Mouse (Mus musculus): ENCODE measurements around the gene Taok1.

Gene Taok1

DNA sequence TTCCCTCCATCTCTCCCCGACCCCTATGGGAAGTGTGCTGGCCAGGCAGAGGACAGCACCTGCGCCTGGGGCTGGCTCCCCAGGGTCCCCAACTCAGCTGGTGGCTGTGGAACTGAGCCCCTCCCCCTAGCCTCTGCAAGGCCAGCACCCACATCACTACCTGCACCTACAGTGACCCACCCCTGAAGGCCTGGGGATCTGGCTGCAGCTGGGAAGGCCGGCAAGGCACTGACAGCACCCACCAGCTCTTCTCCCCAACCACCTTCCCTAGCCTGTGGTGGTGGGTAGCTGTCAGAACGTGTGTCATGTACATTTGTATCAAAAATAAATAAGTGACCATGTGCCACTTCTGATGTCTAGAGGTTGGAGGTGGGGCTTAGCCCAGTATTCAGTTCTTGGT, 100.2 kb downstream of the Taok1 start:
- DNase-seq, result peak in 1 of 2 experiments; percentile 54

- peak in 1 of 2 experiments; percentile 37 for DNase-seq
Measured at GRCm38 (mm10) chr11:77506941-77507340, 100.7 kb downstream of the Taok1 start.

DNA sequence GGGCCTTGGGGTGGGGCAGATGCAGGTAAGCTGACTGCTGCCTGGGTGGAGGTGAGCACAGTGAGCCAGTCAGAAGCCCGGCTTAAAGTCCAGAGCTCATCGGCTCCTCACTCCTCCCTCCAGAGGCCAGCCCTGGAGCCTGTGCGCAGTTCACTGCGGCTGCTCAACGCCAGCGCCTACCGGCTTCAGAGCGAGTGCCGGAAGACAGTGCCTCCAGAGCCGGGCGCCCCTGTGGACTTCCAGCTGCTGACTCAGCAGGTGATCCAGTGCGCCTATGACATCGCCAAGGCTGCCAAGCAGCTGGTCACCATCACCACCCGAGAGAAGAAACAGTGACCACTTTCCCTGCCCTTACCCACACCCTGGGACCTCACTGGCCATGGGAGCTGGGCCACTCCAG, 101.3 kb downstream of the Taok1 start:
- peak; percentile 67 to 93 for DNase-seq

- DNase-seq, result peak in 1 of 2 experiments; percentile 62
Measured at GRCm38 (mm10) chr11:77505291-77505980, 102.2 kb downstream of the Taok1 start.

GRCm38 (mm10) chr11:77504377-77504776, 103.2 kb downstream of the Taok1 start:
- DNase-seq, result no peak

- peak in 1 of 2 experiments; percentile 59 for DNase-seq
Measured at GRCm38 (mm10) chr11:77503511-77503910, 104.1 kb downstream of the Taok1 start.

GRCm38 (mm10) chr11:77502481-77502880, 105.1 kb downstream of the Taok1 start:
- DNase-seq, result no peak

- DNase-seq, result no peak
Measured at GRCm38 (mm10) chr11:77501971-77502370, 105.6 kb downstream of the Taok1 start.

DNA sequence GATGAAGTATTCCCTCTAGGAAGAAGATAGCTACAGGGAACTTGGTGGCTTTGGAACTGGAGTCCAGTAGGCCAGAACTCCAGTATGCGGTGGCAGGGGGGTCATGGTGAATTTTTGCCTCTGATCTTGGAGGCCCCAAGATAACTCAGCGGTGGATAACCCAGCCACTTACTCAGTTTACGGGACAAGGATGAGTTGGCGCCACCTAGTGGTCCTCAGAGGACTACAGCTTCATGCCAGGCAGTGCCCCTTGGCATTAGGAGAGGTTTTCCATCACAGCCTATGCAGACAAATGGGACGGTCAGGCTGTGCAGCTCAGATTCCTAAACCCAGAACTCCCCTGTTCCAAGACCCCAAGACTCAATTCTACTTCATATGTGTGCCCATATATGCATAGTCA, 106.2 kb downstream of the Taok1 start:
- peak; percentile 84 to 89 for DNase-seq

- peak in 1 of 2 experiments; percentile 49 for DNase-seq
Measured at GRCm38 (mm10) chr11:77500361-77501325, 107.0 kb downstream of the Taok1 start.

DNA sequence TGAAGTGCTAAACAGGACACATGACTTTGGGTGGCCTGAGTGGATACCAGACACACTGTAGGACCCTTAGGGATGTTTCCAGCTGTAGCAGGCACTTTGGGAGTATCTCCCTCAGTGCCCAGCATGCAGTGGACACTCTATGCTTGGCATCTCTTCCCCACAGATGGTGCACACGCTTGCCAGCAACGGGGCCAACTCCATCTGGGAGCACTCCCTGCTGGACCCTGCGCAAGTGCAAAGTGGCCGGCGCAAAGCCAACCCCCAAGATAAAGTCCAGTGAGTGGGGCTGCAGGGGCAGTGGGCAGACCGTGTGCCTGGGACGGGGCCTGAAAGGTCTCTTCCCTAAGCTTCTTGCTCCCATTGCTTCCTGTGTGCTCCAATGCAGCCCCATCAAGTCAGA, 108.3 kb downstream of the Taok1 start:
- DNase-seq, result no peak

DNA sequence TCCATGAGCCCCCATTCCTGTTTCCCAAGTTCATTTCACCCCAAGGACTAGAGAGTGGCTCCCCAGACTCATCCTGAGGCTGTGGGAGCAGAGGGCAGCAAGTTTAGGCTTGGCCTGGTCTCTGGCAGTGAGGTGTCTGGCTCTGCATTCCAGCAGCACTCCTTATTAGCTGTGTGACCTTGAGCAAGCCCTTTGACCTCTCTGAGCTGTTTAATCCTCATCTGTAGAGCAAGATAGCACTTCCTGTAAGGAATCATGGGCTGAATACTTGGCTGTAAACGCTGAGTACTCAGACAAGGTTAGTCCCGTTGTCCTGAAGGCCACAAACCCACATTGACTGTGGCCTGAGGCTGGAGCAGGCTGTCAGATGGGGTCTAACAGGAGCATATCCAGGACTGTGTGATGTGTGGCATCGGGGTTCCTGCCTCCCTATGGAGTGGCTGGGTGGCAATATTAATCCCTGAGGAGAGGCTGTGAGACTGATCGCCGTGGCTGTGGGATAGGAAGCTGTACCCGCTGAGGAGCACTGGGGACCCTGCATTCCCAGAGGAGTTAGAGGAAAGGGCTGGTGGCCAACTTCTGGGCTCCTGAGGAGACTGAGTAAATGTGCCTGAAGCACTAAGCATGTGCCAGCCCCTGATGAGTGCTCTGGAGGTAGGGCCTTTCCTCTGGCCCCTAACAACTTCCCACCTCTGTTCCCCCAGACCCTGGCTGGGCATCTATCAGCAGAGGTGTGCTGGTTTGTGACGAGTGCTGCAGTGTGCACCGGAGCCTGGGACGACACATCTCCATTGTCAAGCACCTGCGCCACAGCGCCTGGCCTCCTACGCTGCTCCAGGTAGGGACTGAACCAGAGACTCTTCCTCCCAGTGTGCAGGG, 109.1 kb downstream of the Taok1 start:
- DNase-seq, result peak in 1 of 2 experiments; percentile 40

DNA sequence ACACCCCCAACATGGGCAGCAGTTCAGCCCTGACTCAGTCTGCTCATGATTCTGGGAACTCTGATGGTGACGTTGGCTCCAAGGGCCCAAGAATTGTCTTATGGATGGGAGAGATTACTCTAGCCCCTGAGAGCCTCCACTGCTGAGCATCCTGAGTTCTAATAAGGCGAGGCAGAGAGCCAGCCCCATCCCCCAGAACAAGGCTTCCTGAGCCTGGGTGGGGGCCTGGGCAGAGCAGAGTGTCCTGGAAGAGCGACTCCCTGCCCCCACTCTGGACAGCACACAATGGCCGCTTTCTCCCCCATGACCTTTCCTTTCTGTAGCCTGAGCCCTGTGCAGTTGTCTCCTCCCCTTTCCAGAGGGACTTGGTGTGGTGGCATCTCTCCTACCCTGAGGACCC, 109.8 kb downstream of the Taok1 start:
- peak; percentile 47 to 81 for DNase-seq

GRCm38 (mm10) chr11:77497341-77497756, 110.3 kb downstream of the Taok1 start:
- peak; percentile 86 to 89 for DNase-seq

GRCm38 (mm10) chr11:77495507-77495906, 112.1 kb downstream of the Taok1 start:
- no peak for DNase-seq

DNA sequence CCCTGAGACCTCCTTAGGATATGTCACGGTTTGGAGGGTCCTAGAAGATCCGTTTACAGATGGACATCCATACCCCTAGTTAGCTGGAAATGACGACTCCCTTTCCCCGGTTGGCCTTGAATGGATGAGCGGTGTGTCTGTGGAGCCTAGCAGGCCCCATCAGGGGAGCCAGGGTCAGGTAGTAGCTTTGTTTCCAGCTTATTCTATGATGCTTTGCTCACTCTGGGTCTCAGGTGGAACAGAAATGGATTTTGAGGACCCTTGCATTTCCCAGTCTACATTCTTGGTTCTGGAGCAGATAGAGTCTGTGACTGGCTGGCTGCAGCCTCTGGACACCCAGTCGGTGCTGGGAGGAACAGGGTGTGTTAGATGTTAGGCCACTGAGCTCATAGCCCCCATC, 112.8 kb downstream of the Taok1 start:
- DNase-seq, result no peak

- no peak for DNase-seq
Measured at GRCm38 (mm10) chr11:77494344-77494676, 113.3 kb downstream of the Taok1 start.

DNA sequence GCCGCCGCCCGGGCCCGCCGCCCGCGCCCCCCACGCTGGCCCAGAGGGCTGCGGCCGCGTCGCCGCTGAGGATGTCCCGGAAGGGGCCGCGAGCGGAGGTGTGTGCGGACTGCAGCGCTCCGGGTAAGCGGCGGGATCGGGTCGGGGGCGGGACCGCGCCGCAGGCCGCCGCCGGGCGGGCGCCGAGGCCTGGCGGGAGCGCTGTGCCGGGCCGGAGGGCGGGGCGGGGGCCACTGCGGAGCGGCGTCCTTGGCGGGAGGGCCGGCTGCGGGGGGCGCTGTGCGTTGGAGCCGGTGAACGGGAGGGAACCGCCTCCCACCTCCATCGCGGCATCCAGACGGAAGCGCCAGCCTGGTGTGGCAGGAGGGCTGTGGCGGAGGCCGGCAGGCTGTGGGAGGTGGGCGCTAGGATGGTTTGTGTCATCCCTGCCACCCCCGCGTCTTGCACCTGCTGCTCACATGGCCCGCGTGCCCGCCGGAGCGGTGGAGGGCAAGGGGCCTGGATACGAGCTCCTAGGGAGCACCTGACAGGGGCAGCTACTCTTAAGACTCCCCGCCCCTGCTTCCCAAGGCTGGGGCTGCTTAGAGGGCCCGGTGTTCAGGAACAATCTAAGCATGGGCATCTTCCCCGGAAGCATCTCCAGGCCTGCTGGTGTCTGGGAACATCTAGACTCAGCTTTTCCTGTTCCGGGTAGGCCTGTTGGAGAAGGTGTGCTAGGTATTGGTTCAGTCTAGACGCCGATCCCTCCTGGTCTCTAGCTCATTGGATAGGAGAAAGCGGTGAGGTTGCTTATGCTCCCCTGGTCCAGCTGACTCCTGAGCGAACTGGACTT, 113.9 kb downstream of the Taok1 start, which contains the start of gene Git1:
TSS of gene Git1 (plus strand) at position 51 of the 832 bp plus-strand sequence.
- DNase-seq, result peak; percentile 54 to 76

DNA sequence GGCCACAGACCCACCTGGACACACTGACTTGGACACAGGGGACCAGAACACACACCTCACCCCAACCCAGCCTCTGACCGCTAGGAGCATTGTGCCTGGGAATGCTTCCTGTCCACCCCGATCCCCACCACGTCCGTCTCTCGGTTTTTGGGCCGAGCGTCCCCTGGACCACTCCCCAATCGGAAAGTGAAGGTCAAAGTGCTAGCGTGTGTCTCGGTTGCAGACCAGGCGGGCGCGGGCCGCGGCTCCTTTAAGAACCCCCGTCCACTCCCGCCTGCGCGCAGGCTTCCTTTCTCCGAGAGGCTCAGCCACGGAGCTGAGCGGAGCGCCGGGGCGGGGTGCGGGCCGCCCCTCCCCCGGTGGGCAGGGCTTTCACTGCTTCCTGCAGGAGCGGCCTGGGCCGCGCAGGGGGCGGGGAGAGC, 114.7 kb downstream of the Taok1 start:
- DNase-seq, result peak; percentile 95 to 99

DNA sequence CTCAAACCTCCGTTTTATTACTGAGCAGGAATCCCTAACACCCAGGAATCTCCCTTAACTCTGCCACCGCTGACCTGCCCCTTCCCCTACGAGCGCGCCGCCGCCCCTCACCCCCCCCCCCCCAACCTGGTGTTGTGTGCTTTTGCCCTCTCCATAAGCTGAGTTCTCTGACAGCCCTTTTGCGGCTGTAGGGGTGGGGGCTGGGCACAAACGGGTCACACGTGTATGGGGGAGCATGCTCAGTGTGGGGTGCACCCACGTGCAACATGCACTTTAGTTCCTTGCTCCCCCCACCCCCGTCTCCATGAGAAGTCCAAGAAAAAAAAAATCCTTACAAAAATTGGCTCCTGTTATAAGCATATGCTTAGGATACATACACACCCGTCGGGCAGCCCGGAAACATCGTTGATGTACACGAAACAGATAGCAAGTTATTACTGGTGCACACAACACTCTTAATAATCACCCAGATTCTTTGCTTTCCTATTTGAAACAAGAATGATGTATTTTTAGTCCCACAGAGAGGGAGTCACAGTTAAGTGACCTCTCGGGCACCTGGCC, 115.2 kb downstream of the Taok1 start:
- peak in 1 of 2 experiments; percentile 62 for DNase-seq
